Mouse (Mus musculus) spleen, postnatal 36 days (tissue): Measurements from ENCODE around the gene Il3ra.

Experiments used
- DNase-seq, 2 experiments: peaks; one replicate each; pipeline ENCODE4 v3.0.0; 2022; ENCODE audit warnings: low spot score in 2 of 2, mixed read lengths in 1 of 2

Gene Il3ra

GRCm38 (mm10) chr14:14354511-14355359 is 8.7 kb downstream of the Il3ra start:
- no peak for DNase-seq

DNA sequence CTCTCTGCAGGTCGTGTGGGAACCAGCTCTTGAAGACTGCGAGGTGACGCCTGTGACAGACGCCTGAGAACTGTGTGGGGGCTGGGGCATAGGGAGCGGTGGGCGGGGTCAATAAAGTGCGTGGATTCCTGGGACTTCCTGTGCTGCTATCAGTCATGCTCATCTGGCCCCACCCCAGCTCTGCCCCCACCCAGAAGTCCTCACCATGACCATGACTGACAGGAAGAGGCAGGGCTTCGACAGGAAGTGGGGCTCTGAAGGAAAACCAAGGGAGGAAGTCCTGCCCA is 9.2 kb downstream of the Il3ra start:
- no peak for DNase-seq

DNA sequence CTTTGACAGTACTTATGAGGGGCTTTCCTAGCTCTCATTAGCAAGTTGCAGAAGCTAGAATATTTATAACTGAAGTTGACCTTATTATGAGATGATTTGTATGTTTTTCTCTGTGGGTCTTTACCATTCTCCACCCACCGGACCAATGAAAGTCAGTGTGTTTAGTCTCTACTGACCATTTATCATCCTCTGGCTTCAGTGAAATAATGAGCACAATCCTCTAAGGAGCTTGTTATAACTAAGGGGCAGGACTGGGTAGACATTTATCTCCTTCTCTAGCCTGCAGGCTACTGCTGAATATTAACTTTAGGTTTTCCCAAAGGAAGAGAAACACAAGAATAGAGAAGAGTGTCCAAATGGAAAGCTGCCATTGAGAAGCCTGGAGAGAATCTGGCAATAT is 49.5 kb downstream of the Il3ra start:
- no peak for DNase-seq

DNA sequence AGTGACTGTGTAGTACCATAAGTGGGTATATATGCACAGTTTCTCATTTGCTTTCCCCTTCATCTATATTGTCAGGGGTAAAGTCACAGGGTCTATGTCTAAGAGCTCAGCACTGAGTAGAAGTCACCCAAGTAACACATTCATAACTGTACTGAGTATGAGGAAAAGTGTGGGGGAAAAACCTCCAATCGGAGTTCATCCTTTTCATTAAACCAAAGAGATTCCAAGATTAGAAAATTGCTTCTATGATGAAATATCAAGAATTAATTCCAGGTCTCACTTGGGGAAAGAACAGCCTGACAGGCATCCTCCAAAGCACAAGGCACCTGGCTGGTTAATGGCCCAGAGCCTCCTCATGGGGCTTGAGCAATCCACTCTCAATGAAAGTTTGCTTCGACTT is 54.9 kb downstream of the Il3ra start, which contains the start of gene Olfr721-ps1:
Gene Olfr721-ps1, plus strand, starts transcription at position 301 of the 400 bp plus-strand sequence.
- no peak for DNase-seq
